8 mouse cellular contexts compared by ENCODE assay signal in genomic region chr9:21797921-21798344, GRCm38 (mm10). TPM values are rescaled to one million over a fixed set of nuclear protein-coding genes. Genes with fewer than 3 reads are reported as not detected.
DNase-seq lines count a peak whose midpoint lies in the region; ATAC-seq lines count a peak whose summit lies in the region.

No protein-coding gene starts in this region.

- peak; percentile 82 for DNase-seq in 3134 (ENCODE audit: extremely low read depth, insufficient read length, low spot score)
- peak; percentile 5 for DNase-seq in T-cell, adult 2 months (ENCODE audit: low spot score)
- peak; percentile 67 to 84 for DNase-seq in kidney, postnatal 25 days
- DNase-seq in splenic B cell, adult 2 months (ENCODE audit: low read depth, low spot score): peak; percentile 14
- DNase-seq in B cell, adult 2 months: no peak

- peak overlapping the region; percentile 87 for H3K4me3 ChIP-seq in embryonic facial prominence, embryonic 15.5 days (replicated peaks)
- peak overlapping the region; percentile 90 for H3K4me3 ChIP-seq in heart, embryonic 16.5 days (ENCODE audit: low read length)
- peak overlapping the region; percentile 94 for H3K4me3 ChIP-seq in megakaryocyte, embryonic 14.5 days (replicated peaks)

- H3K4me2 ChIP-seq in embryonic facial prominence, embryonic 15.5 days (replicated peaks): peak overlapping the region; percentile 69
- H3K4me2 ChIP-seq in heart, embryonic 16.5 days (ENCODE audit: low read depth, low read length): peak overlapping the region; percentile 77

- H3K4me1 ChIP-seq in embryonic facial prominence, embryonic 15.5 days: peaks cover 45% of the 10 kb centered on the region
- H3K4me1 ChIP-seq in heart, embryonic 16.5 days (ENCODE audit: control insufficient read depth, insufficient read depth, low read length): peaks cover 34% of the 10 kb centered on the region
- H3K4me1 ChIP-seq in megakaryocyte, embryonic 14.5 days: peaks cover 42% of the 10 kb centered on the region

- 0% methylated on average over 26 of the region's 26 CpGs for WGBS in embryonic facial prominence, embryonic 15.5 days
- under 1% methylated on average over 25 of the region's 26 CpGs for WGBS in heart, embryonic 16.5 days

- peak overlapping the region; percentile 96 for H3K27ac ChIP-seq in embryonic facial prominence, embryonic 15.5 days (replicated peaks)
- H3K27ac ChIP-seq in heart, embryonic 16.5 days (ENCODE audit: low read length): peak overlapping the region; percentile 97

- peaks cover 36% of the 10 kb centered on the region for H3K36me3 ChIP-seq in embryonic facial prominence, embryonic 15.5 days
- H3K36me3 ChIP-seq in heart, embryonic 16.5 days (ENCODE audit: control insufficient read depth, insufficient read depth): peaks cover 25% of the 10 kb centered on the region
- peaks cover 19% of the 10 kb centered on the region for H3K36me3 ChIP-seq in megakaryocyte, embryonic 14.5 days (replicated peaks; ENCODE audit: low read length)
- no peaks in the 10 kb centered on the region for H3K36me3 ChIP-seq in splenic B cell, adult 2 months (ENCODE audit: control insufficient read depth, insufficient read depth, low read length, poor library complexity, severe bottlenecking)

- peak; percentile 70 for ATAC-seq in embryonic facial prominence, embryonic 15.5 days (ENCODE audit: insufficient number of reproducible peaks, low FRiP score, low TSS enrichment, low read depth)
- peak; percentile 76 for ATAC-seq in heart, embryonic 16.5 days (replicated peaks; ENCODE audit: extremely low read depth, insufficient read depth, low FRiP score)

- H3K9me3 ChIP-seq in embryonic facial prominence, embryonic 15.5 days (replicated peaks): no peaks in the 10 kb centered on the region
- H3K9me3 ChIP-seq in heart, embryonic 16.5 days (replicated peaks; ENCODE audit: control insufficient read depth, low read length): no peaks in the 10 kb centered on the region
- peaks cover 13% of the 10 kb centered on the region for H3K9me3 ChIP-seq in megakaryocyte, embryonic 14.5 days

- H3K27me3 ChIP-seq in embryonic facial prominence, embryonic 15.5 days: no peaks in the 10 kb centered on the region
- H3K27me3 ChIP-seq in heart, embryonic 16.5 days (ENCODE audit: control insufficient read depth, insufficient read depth, low read length): no peaks in the 10 kb centered on the region
- H3K27me3 ChIP-seq in megakaryocyte, embryonic 14.5 days (replicated peaks): peaks cover 66% of the 10 kb centered on the region
- no peaks in the 10 kb centered on the region for H3K27me3 ChIP-seq in splenic B cell, adult 2 months (ENCODE audit: control insufficient read depth, insufficient read depth, low read length, poor library complexity, severe bottlenecking)

- peak overlapping the region; percentile 93 for H3K9ac ChIP-seq in embryonic facial prominence, embryonic 15.5 days
- peak overlapping the region; percentile 96 for H3K9ac ChIP-seq in heart, embryonic 16.5 days (ENCODE audit: low read length)

RNA-seq across cellular contexts. Expression of gene Kank2, which starts 0.6 kb away (rescaled TPM):
- 25.2 and 26.2 TPM in 2 replicates for polyA plus RNA-seq in embryonic facial prominence, embryonic 15.5 days (2015; fragmentation: Nextera tagmentation; extraction: Ambion mirVana)
- 16.6 and 21.8 TPM in 2 replicates for polyA plus RNA-seq in heart, embryonic 16.5 days (2015; fragmentation: Nextera tagmentation; extraction: Ambion mirVana)
- 0.51 TPM in 1 of 2 replicates, not detected in the other for polyA plus RNA-seq in megakaryocyte, embryonic 14.5 days (2012; ENCODE audit: insufficient read depth, low replicate concordance)

RNA-seq across cellular contexts. Expression of gene Angptl8, which starts 37.4 kb away (rescaled TPM):
- 0.84 and 1.2 TPM in 2 replicates for polyA plus RNA-seq in embryonic facial prominence, embryonic 15.5 days (2015; fragmentation: Nextera tagmentation; extraction: Ambion mirVana)
- 1.7 and 2.4 TPM in 2 replicates for polyA plus RNA-seq in heart, embryonic 16.5 days (2015; fragmentation: Nextera tagmentation; extraction: Ambion mirVana)
- polyA plus RNA-seq in megakaryocyte, embryonic 14.5 days (2012; ENCODE audit: insufficient read depth, low replicate concordance): not detected in 2 replicates

RNA-seq across cellular contexts. Expression of gene Spc24, which starts 37.8 kb away (rescaled TPM):
- polyA plus RNA-seq in embryonic facial prominence, embryonic 15.5 days (2015; fragmentation: Nextera tagmentation; extraction: Ambion mirVana): 80.1 and 83.4 TPM in 2 replicates
- 91.4 and 93.2 TPM in 2 replicates for polyA plus RNA-seq in heart, embryonic 16.5 days (2015; fragmentation: Nextera tagmentation; extraction: Ambion mirVana)
- 19.2 and 58.4 TPM in 2 replicates for polyA plus RNA-seq in megakaryocyte, embryonic 14.5 days (2012; ENCODE audit: insufficient read depth, low replicate concordance)

RNA-seq across cellular contexts. Expression of gene Dock6, which starts 54.5 kb away (rescaled TPM):
- polyA plus RNA-seq in embryonic facial prominence, embryonic 15.5 days (2015; fragmentation: Nextera tagmentation; extraction: Ambion mirVana): 34.5 and 37.7 TPM in 2 replicates
- polyA plus RNA-seq in heart, embryonic 16.5 days (2015; fragmentation: Nextera tagmentation; extraction: Ambion mirVana): 45.2 and 46.2 TPM in 2 replicates
- 1.1 and 3.0 TPM in 2 replicates for polyA plus RNA-seq in megakaryocyte, embryonic 14.5 days (2012; ENCODE audit: insufficient read depth, low replicate concordance)

Comparison
In these comparisons a context has a peak if more than half of its experiments do, and no peak if none do; other contexts are left out.
1. DNase-seq: peak in 3134 (single experiment), T-cell, adult 2 months (single experiment), kidney, postnatal 25 days (2 of 2) and splenic B cell, adult 2 months (single experiment); none in B cell, adult 2 months (0 of 2).
2. RNA of gene Kank2, which starts 0.6 kb away (polyA plus RNA-seq): 25.2 to 26.2 TPM in embryonic facial prominence, embryonic 15.5 days and 16.6 to 21.8 TPM in heart, embryonic 16.5 days; 0.51 TPM in megakaryocyte, embryonic 14.5 days; every median in the first group is over 10 times any median in the second.
3. Peak in every context shown above with its lines, with median percentiles within 50 percentile points of each other: H3K4me3 ChIP-seq.